ENCODE assay signal across 8 mouse cellular contexts in genomic region chr1:91436380-91437082, GRCm38 (mm10). TPM values are rescaled to one million over a fixed set of nuclear protein-coding genes. Genes with fewer than 3 reads are reported as not detected.
DNase-seq lines count a peak whose midpoint lies in the region; ATAC-seq lines count a peak whose summit lies in the region.

No protein-coding gene starts in this region.

- intact Hi-C loops in heart, postnatal 10 days (cut with DNase I), result no loop called here

- H3K9ac ChIP-seq in limb, embryonic 13.5 days, result no peak overlapping the region

- H3K27me3 ChIP-seq in limb, embryonic 13.5 days, result no peaks in the 10 kb centered on the region

- ATAC-seq in limb, embryonic 13.5 days (ENCODE audit: low FRiP score, low read depth), result peak; percentile 76
- no peak for ATAC-seq in inflammation-experienced regulatory T-cells, adult 6 months

- peak overlapping the region; percentile 77 for H3K27ac ChIP-seq in limb, embryonic 13.5 days

- 54% methylated on average over 6 of the region's 6 CpGs for WGBS in limb, embryonic 13.5 days

- no peak overlapping the region for H3K4me3 ChIP-seq in limb, embryonic 13.5 days

- no peaks in the 10 kb centered on the region for H3K9me3 ChIP-seq in limb, embryonic 13.5 days

- peak; percentile 54 for DNase-seq in layer of hippocampus, adult 11-12 months (ENCODE audit: low spot score)
- DNase-seq in layer of hippocampus, postnatal 36 days, result no peak
- peak; percentile 69 for DNase-seq in Muller cell, postnatal 12 days (ENCODE audit: inconsistent ontology term)
- DNase-seq in cerebellum, postnatal 36 days, result peak; percentile 37 to 52
- peak; percentile 90 to 92 for DNase-seq in heart, postnatal 10 days
- peak; percentile 90 for DNase-seq in skeletal muscle tissue, adult 2 months (ENCODE audit: low read depth, low spot score)

- H3K4me2 ChIP-seq in limb, embryonic 13.5 days (replicated peaks), result no peak overlapping the region

- peaks cover 26% of the 10 kb centered on the region for H3K4me1 ChIP-seq in limb, embryonic 13.5 days

- peaks cover 20% of the 10 kb centered on the region for H3K36me3 ChIP-seq in limb, embryonic 13.5 days

RNA-seq across cellular contexts. Expression of gene Per2, which starts 22.6 kb away (rescaled TPM):
- total RNA-seq in layer of hippocampus, postnatal 36 days (2021), result 10 to 100 TPM; 26.4 to 37.3 TPM
- 10 to 100 TPM in 1 of 2 experiments, 1 to 10 TPM in 1; 7.5 to 21.1 TPM for total RNA-seq in heart, postnatal 10 days (2021)
- polyA plus RNA-seq in limb, embryonic 13.5 days (2015; fragmentation: Nextera tagmentation; extraction: Ambion mirVana), result 3.3 TPM in 2 replicates
- 1 to 10 TPM in 2 of 3 experiments, under 1 TPM in 1; 0.69 to 1.6 (median 1.2) TPM for polyA plus RNA-seq in inflammation-experienced regulatory T-cells, adult 6 months (2017; shearing (Covaris generic))

RNA-seq across cellular contexts. Expression of gene Hes6, which starts 22.7 kb away (rescaled TPM):
- 10 to 100 TPM; 14.1 to 15.2 TPM for total RNA-seq in layer of hippocampus, postnatal 36 days (2021)
- 10 to 100 TPM; 22.2 to 25.0 TPM for total RNA-seq in heart, postnatal 10 days (2021)
- polyA plus RNA-seq in limb, embryonic 13.5 days (2015; fragmentation: Nextera tagmentation; extraction: Ambion mirVana), result 114 and 117 TPM in 2 replicates
- polyA plus RNA-seq in inflammation-experienced regulatory T-cells, adult 6 months (2017; shearing (Covaris generic)), result 10 to 100 TPM; 11.0 to 13.3 (median 11.4) TPM

RNA-seq across cellular contexts. Expression of gene Ilkap, which starts 37.9 kb away (rescaled TPM):
- total RNA-seq in layer of hippocampus, postnatal 36 days (2021), result 10 to 100 TPM; 65.3 to 70.8 TPM
- 10 to 100 TPM; 48.5 to 54.9 TPM for total RNA-seq in heart, postnatal 10 days (2021)
- 163 and 172 TPM in 2 replicates for polyA plus RNA-seq in limb, embryonic 13.5 days (2015; fragmentation: Nextera tagmentation; extraction: Ambion mirVana)
- 10 to 100 TPM; 30.1 to 46.9 (median 37.7) TPM for polyA plus RNA-seq in inflammation-experienced regulatory T-cells, adult 6 months (2017; shearing (Covaris generic))

RNA-seq across cellular contexts. Expression of gene Traf3ip1, which starts 57.9 kb away (rescaled TPM):
- total RNA-seq in layer of hippocampus, postnatal 36 days (2021), result 10 to 100 TPM; 13.5 to 13.9 TPM
- 1 to 10 TPM; 4.4 to 5.3 TPM for total RNA-seq in heart, postnatal 10 days (2021)
- polyA plus RNA-seq in limb, embryonic 13.5 days (2015; fragmentation: Nextera tagmentation; extraction: Ambion mirVana), result 9.6 and 10.0 TPM in 2 replicates
- 1 to 10 TPM; 3.3 to 4.8 (median 3.3) TPM for polyA plus RNA-seq in inflammation-experienced regulatory T-cells, adult 6 months (2017; shearing (Covaris generic))

Comparison
In these comparisons a context has a peak if more than half of its experiments do, and no peak if none do; other contexts are left out.
1. DNase-seq: peak in layer of hippocampus, adult 11-12 months (single experiment), Muller cell, postnatal 12 days (single experiment), cerebellum, postnatal 36 days (2 of 2), heart, postnatal 10 days (2 of 2) and skeletal muscle tissue, adult 2 months (single experiment); none in layer of hippocampus, postnatal 36 days (0 of 2).